Mouse (Mus musculus) megakaryocyte progenitor cell, adult 5-6 weeks (primary cell): Measurements from ENCODE around the gene Lcor. TPM values are rescaled to one million over a fixed set of nuclear protein-coding genes. Genes with fewer than 3 reads are reported as not detected.

Experiments used
- ATAC-seq: replicated peaks from 2 replicates; pipeline ENCODE4 v1.8.0; 2016; ENCODE audit warnings: mild to moderate bottlenecking, moderate TSS enrichment, inconsistent platforms; ENCODE audit not compliant: poor library complexity
- total RNA-seq, 2 experiments: library from RNA; stranded (forward) in 1 of 2; stranded (reverse) in 1 of 2; fragments of 157-497, 149-512 nt in 1 of 2; fragments of 200-1000 nt in 1 of 2; gene quantifications; 2 replicates each; pipeline versions ENCODE4 v1.2.3 to v1.2.4; 2015 to 2017

Gene Lcor
- total RNA-seq, 2 experiments from 2014 or later = 11.6 to 11.7 TPM

DNA sequence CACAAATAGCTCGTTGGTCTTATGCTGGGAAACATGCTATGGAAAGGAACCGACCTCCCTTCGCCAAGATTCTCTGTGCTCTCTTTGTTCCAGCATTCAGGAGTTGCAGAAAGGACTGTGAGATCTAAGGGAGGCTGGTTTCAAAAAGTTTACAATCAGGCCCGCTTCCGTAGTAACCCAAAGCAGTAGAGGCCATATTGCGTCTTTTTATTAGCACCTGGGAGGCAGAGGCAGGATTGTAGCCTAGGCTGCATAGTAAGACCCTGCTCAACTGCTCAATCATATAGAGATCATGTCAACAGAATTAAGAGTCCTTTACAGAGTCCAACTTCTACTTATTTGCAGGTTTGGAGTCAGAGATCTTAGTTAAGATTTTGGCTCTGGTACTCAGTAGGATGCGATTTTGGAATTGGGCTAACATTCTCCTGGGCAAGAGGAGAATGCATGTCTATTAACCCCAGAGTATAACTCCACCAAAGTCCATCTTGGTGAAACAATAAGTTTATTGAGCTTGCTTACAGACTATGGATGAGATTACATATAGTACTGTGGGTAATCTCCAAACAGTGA is 8.8 kb upstream of the Lcor start:
- no peak for ATAC-seq

- peak; percentile 94 for ATAC-seq
These were observed 7.5 kb upstream of the Lcor start for GRCm38 (mm10) chr19:41474943-41475342.

- no peak for ATAC-seq
These were observed 5.7 kb upstream of the Lcor start for GRCm38 (mm10) chr19:41476530-41477249.

DNA sequence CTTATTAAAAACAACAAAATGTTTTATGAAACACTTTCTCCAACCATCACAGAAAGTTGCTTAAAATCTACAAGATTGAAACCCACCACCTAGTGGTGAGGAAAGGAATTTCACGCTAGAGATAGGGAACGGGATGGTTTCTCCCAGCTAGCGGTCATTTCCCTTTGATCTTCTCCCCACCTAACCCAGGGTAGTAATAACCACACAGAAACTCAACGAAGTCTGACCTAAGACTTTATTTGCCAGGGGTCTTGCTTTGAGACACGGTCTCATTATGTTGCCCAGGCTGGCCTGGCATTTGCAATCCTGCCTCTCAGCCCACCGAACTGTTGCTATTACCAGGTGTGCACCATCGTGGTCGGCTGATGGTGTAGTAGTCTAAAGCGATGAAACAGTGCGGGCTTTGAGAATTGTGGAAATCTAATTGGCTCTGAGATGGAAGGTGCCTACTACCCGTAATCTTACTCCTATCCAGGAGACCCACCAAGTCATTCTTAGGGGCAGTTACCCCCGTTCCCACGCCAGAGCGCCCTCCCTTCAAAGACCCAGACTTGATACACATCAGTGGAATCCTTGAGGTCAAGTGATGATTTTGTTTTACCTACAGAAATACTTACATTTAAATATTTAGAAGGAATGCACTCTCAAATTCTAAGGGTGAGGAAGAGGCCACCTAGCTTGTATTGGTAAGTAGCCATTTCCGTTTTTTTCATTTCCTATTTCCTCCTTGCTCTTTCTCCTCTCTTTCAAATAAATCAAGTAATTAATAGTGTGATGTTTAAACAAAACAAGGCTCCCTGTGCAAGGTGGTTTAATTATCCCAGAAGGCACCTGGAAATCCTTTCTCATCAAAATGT is 1.2 kb upstream of the Lcor start:
- peak; percentile 40; the same call in 1 of the 2 replicates for ATAC-seq

DNA sequence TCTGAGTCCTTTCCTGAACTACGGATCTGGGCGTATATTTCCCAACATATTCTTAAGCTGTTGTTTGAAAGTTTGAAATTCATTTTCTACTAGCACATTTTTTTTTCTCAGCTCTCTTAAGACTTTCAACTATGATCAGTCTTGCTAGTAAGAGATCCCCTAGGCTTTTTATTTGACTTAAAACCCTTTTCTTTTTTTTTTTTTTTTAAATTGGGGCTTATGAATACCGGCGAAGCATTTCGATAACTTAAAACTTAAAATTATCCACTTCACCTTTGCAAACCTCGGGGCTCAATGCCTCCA is 599 bp upstream of the Lcor start:
- ATAC-seq = no peak

GRCm38 (mm10) chr19:41482909-41483444 is 540 bp downstream of the Lcor start:
- peak; percentile 74 for ATAC-seq

- ATAC-seq = no peak
These were observed 1.1 kb downstream of the Lcor start for GRCm38 (mm10) chr19:41483445-41484040.

DNA sequence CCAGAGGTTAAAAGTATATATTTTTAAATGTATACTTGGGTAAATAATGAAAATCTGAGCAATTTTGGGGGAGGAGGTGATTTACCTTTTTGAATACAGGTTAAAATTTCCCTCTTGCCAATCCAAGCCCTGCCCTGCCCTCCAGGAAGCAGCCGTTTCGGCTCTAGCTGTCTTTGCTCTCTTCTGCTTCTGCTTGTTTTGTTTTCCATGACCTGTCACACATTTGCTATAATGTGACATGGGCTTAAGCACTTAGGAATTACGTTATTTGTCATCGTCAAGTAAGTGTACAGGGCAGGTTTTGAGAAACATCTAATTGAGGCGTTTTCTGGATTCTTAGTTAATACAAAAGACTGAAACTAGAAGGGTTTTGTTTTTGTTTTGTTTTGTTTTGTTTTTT is 1.9 kb downstream of the Lcor start:
- no peak for ATAC-seq

DNA sequence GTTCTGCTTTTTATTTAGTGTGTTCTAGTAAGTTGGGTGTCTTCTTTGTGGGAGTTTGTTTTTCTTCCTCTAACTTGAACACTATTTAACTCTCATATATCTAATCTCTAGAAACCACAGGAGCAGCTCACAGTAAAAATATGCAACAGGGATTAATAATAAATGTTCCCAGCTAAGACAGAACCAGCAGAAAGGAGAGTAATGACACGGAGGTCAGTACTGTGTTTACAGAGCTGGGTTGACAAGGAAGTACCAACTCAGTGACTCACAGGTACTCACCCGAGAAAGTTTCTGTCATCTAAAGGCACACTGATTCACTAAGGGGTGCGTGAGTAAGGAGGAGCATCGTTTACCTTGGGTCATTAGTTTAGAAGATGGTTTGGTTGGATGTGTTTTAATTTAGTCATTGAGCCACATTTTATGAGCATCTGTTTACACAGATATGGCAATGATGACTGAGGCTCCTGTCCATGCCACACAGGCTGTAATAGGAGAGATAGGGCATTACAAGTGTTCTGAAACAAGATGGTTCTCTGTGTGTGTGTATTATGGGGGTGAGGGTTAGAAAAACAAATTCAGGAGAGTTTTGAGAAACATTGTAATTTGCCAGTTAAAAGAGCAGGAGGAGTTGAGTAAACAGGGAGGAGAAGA is 13.1 kb downstream of the Lcor start:
- peak; percentile 69 for ATAC-seq

DNA sequence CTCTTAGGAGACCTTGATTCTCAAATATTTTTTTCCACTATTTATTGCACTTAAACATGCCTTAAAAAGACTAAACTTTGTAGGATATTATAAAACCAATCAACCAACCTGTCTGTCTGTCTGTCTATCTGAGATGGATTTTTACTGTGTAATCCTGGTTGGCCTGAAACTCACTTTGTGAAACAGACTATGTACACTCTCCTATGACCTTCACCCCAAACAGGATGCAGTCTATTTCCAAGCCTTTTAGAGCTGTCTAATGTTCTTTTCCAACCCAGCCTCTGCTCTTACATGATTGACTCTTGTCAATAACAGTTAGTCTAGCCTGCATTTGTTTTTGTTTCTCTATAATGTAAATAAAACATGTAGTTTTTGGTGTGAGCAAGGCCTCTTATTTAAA is 13.6 kb downstream of the Lcor start:
- ATAC-seq = no peak

GRCm38 (mm10) chr19:41507872-41508271 is 25.4 kb downstream of the Lcor start:
- no peak for ATAC-seq

- ATAC-seq = no peak
These were observed 32.4 kb downstream of the Lcor start for GRCm38 (mm10) chr19:41514836-41515235.

GRCm38 (mm10) chr19:41515549-41515948 is 33.1 kb downstream of the Lcor start:
- no peak for ATAC-seq

GRCm38 (mm10) chr19:41517006-41517405 is 34.6 kb downstream of the Lcor start:
- no peak for ATAC-seq

GRCm38 (mm10) chr19:41519121-41519520 is 36.7 kb downstream of the Lcor start:
- 0 out of 2 replicates have a peak, but pooled peaks have one; percentile 42 for ATAC-seq

GRCm38 (mm10) chr19:41522246-41522645 is 39.8 kb downstream of the Lcor start:
- ATAC-seq = no peak

- ATAC-seq = no peak
These were observed 41.5 kb downstream of the Lcor start for GRCm38 (mm10) chr19:41523798-41524563.

DNA sequence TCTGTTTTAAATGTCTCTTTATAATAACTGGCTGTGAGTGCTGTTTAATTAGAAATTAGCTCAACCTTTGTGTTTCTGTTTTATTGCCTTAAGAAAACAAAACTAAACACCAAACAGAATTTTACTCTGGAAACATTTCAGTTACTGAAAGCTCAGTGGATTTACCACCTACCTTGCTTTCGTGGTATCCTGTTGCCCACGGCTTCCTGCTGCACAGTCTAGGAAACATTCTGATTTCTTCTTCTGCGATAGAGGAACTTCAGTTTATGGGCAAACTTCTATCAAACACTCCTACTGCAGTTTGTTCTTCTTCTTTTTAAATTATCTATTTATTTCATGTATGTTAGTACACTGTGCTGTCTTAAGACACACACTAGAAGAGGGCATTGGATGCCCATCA is 46.7 kb downstream of the Lcor start:
- no peak; the same call in 1 of the 2 replicates for ATAC-seq

DNA sequence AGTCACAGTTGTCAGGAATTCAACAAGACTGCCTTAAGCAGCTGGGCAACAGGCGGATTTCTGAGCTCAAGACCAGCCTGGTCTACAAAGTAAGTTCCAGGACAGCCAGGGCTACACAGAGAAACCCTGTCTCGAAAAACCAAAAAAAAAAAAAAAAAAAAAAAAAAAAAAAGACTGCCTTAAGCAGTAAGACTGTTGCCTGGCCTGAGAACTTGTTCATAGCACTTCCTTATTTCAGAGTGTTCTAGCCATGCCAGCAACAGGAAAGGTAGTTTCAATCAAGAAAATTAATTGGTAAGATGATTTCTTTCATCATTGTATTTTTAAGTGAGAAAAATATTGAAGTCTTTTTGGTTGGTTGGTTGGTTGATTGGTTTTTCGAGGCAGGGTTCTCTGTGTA is 51.6 kb downstream of the Lcor start:
- ATAC-seq = no peak

DNA sequence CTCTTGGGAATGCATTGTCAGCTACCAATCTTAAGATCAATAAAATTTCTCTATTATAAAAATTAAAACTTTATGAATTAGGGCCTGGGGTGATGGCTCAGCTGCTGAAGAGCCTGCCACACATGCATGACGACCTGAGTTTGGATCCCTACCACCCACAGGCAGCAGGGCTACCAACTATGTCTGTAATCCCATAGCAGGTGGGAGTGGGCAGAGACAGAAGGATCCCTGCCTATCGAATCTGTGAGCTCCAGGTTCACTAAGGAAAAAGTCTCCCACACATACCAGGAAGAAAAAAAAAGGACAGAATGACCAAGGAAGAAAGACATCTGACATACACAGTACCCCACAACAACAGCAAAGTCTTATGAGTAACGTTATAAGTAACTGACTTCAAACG is 74.5 kb downstream of the Lcor start:
- no peak for ATAC-seq
